Mouse (Mus musculus): Measurements from ENCODE around the gene Olfr830. TPM values are rescaled to one million over a fixed set of nuclear protein-coding genes. Genes with fewer than 3 reads are reported as not detected.
"Not testable (repeated sequence)": the region's sequence is repeated elsewhere in the genome, so short reads cannot be mapped to it uniquely, and the experiment has no call there.

Olfr830 gene
- not detected in 2 replicates for polyA plus RNA-seq (2014; fragmentation: Nextera tagmentation; extraction: Ambion mirVana)

DNA sequence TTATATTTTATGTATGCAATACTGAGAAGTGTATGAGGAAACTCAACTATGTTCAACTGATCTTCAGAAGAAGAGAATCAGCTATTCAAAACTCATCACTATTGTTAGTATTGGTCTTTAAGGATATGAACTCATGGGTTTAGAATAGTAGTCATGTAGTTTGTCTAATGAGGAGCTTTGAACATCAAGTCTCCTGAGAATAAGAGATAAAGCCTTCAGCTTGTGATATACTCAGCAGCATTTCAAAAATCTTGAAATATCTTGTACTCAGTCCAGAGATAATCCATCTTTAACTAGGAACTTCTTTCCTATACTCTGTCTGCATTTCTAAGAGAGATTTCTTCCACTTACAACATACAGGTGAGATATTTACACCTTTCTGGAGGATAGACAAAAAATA lies at the start of gene Olfr830:
TSS of gene Olfr830 (plus strand) at position 301 of the 400 bp plus-strand sequence.
- Histone ChIP-seq H3K4me1 (replicated peaks; ENCODE audit: control insufficient read depth, insufficient read depth, low read length) (no peaks in the 10 kb centered on the region), H3K4me3 (replicated peaks; ENCODE audit: low read length) (no peak within 1 kb of the TSS)
- ATAC-seq (ENCODE audit: low FRiP score) = no peak

DNA sequence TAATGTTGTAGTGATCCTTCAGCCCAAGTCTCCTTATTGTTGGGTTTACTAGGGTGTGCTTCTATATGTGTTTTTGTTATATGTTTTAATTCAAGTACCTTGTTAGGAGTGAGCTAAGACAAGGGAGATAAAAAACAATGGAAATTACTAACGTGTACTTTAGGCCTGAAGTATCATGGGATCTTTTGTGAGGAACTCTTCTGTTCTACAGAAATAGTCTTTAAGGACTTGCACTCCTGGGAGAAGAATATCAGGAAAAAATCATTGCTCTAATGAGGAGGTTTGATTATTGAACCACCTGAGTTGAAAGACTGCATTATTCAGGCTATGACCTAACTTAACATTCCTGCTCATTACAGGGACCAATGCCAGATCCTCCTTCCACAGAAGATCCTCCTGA lies 19.9 kb upstream of the Olfr830 start, which contains the start of gene Olfr829:
TSS of gene Olfr829 (plus strand) at position 301 of the 400 bp plus-strand sequence.
- ATAC-seq (ENCODE audit: low FRiP score) (no peak), DNase-seq (ENCODE audit: low spot score) (no peak)
- H3K4me3 ChIP-seq (replicated peaks; ENCODE audit: low read length) = no peak within 1 kb of the TSS
- no peak within 1 kb of the TSS for H3K9ac ChIP-seq
- H3K36me3 ChIP-seq (replicated peaks; ENCODE audit: control insufficient read depth, insufficient read depth) = no peaks in the 10 kb centered on the region
- WGBS = 62% methylated on average over 1 of the region's 1 CpGs
- no peak within 1 kb of the TSS for H3K4me2 ChIP-seq (replicated peaks)
- no peaks in the 10 kb centered on the region for H3K9me3 ChIP-seq (ENCODE audit: control insufficient read depth, low read length)
- no peaks in the 10 kb centered on the region for H3K4me1 ChIP-seq (replicated peaks; ENCODE audit: control insufficient read depth, insufficient read depth, low read length)
- no peak within 1 kb of the TSS for H3K27ac ChIP-seq
- H3K27me3 ChIP-seq (ENCODE audit: control insufficient read depth, insufficient read depth, low read length) = no peaks in the 10 kb centered on the region

More for the DNA sequence above, at the start of gene Olfr830:
- H3K4me2 ChIP-seq (replicated peaks) = no peak within 1 kb of the TSS
- no peak within 1 kb of the TSS for H3K27ac ChIP-seq
- no peaks in the 10 kb centered on the region for H3K9me3 ChIP-seq (ENCODE audit: control insufficient read depth, low read length)
- H3K36me3 ChIP-seq (replicated peaks; ENCODE audit: control insufficient read depth, insufficient read depth) = no peaks in the 10 kb centered on the region
- H3K9ac ChIP-seq = no peak within 1 kb of the TSS
- DNase-seq (ENCODE audit: low spot score) = no peak
- H3K27me3 ChIP-seq (ENCODE audit: control insufficient read depth, insufficient read depth, low read length) = no peaks in the 10 kb centered on the region

DNA sequence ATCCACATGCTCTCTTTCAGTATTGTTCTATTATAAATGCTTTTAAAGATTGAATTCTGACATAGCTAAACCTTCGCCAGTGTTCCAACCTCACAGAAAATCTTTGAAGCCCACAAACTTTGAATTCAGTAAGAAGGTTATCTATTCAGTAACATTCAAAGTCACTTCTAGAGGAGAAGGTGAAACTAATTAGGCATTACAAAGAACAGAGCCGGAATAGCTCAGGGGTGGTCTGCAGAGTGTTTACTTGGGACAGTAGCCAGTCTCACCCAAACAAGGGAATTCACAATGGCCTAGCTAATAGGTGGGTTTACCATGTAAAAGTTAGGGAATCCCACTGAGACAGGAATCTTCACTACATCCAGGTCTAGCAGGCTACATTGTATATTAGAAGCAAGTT lies 33.2 kb downstream of the Olfr830 start:
- not testable (repeated sequence) for H3K4me1 ChIP-seq (replicated peaks; ENCODE audit: control insufficient read depth, insufficient read depth, low read length); H3K4me3 ChIP-seq (replicated peaks; ENCODE audit: low read length); ATAC-seq (ENCODE audit: low FRiP score); H3K36me3 ChIP-seq (replicated peaks; ENCODE audit: control insufficient read depth, insufficient read depth); H3K27ac ChIP-seq; H3K9ac ChIP-seq; H3K9me3 ChIP-seq (ENCODE audit: control insufficient read depth, low read length); H3K27me3 ChIP-seq (ENCODE audit: control insufficient read depth, insufficient read depth, low read length); DNase-seq (ENCODE audit: low spot score); H3K4me2 ChIP-seq (replicated peaks)
- 73% methylated on average over 2 of the region's 2 CpGs for WGBS

DNA sequence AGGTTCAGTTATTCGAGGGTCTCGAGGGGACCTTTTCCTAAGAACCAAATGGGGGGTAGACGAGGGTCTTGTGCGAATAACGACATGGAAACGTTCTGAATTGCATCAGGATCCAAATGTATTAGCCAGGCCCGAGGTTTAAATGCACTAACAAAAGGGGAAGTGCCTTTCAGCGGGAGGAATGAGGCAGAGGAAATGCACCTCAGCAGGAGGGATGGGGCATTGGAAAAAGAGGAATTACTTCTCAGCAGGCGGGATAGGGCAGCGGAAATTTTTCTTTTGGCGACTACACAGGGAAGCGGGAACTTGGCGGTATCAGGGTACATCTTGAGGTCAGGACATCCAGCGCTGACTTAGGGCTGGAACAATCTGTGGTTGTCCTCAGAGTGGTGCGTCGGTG lies 53.4 kb downstream of the Olfr830 start:
- not testable (repeated sequence) for H3K36me3 ChIP-seq (replicated peaks; ENCODE audit: control insufficient read depth, insufficient read depth); H3K9ac ChIP-seq; H3K27me3 ChIP-seq (ENCODE audit: control insufficient read depth, insufficient read depth, low read length); DNase-seq (ENCODE audit: low spot score); H3K9me3 ChIP-seq (ENCODE audit: control insufficient read depth, low read length); H3K4me3 ChIP-seq (replicated peaks; ENCODE audit: low read length); ATAC-seq (ENCODE audit: low FRiP score); H3K4me2 ChIP-seq (replicated peaks); H3K4me1 ChIP-seq (replicated peaks; ENCODE audit: control insufficient read depth, insufficient read depth, low read length); H3K27ac ChIP-seq
- WGBS = 89% methylated on average over 16 of the region's 16 CpGs

Other genes starting within 250 kb of the Olfr830 start
- gene Muc16, start 200.2 kb upstream of the Olfr830 start, polyA plus RNA-seq (2014; fragmentation: Nextera tagmentation; extraction: Ambion mirVana) = not detected in 2 replicates
- not detected in 2 replicates for gene Olfr24, start 110.7 kb upstream of the Olfr830 start, polyA plus RNA-seq (2014; fragmentation: Nextera tagmentation; extraction: Ambion mirVana)
- not detected in 2 replicates for gene Olfr828, start 55.2 kb upstream of the Olfr830 start, polyA plus RNA-seq (2014; fragmentation: Nextera tagmentation; extraction: Ambion mirVana)
- gene Olfr829, start 19.8 kb upstream of the Olfr830 start, polyA plus RNA-seq (2014; fragmentation: Nextera tagmentation; extraction: Ambion mirVana) = not detected in 2 replicates
- gene Olfr832, start 62.4 kb downstream of the Olfr830 start, polyA plus RNA-seq (2014; fragmentation: Nextera tagmentation; extraction: Ambion mirVana) = not detected in 2 replicates
- not detected in 2 replicates for gene Olfr834, start 113.3 kb downstream of the Olfr830 start, polyA plus RNA-seq (2014; fragmentation: Nextera tagmentation; extraction: Ambion mirVana)
- not detected in 2 replicates for gene Olfr835, start 158.0 kb downstream of the Olfr830 start, polyA plus RNA-seq (2014; fragmentation: Nextera tagmentation; extraction: Ambion mirVana)
- gene Olfr836, start 245.7 kb downstream of the Olfr830 start, polyA plus RNA-seq (2014; fragmentation: Nextera tagmentation; extraction: Ambion mirVana) = not detected in 2 replicates

All from hindbrain, embryonic 14.5 days (tissue).